Mouse (Mus musculus) embryo, embryonic 10 days (tissue): ENCODE measurements at regions not wholly inside any gene's neighbourhood (a gene's known extent, or its start where the extent isn't known, plus 50 kb on each side); places are given as distances from the start of the nearest gene placed in this dataset.

Experiments
- DNase-seq: peaks from one replicate; pipeline ENCODE4 v3.0.0-alpha.2; 2015; ENCODE audit warnings: low spot score

- no peak for DNase-seq
These were observed 674.2 kb downstream of the Rfpl4b start for GRCm38 (mm10) chr10:38147421-38147820.

GRCm38 (mm10) chr10:38139196-38139595, 682.4 kb downstream of the Rfpl4b start:
- DNase-seq: no peak

DNA sequence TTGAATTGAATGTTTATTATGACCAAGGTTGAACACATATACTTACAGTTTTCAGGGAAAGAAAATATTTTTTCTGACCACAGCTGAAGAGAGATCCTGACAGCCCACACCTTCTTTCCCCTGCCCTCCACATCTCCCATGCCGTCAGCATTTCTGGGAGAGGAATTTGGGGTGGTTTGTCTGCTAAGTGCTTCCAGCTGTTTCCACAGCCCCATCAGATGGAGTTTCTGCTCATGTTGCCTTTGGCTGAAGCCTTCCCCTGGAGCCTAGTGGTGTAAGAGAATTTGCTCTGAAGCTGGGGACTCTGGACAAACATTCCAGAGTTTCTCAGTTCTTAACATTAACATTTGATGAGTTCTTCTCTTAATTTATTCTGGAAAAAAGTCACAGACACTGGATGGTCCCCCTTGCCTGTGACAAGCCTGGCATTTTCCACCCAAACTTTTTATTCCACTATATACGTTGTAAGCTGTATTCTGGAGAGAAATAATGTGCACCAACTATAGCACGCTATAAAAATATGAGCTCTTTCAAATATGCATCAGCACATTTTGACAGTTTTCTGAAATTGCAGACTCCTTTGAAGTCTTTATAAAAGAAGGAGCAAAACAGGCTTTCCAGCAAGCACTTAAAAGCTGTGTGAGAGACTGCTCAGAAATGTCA, 699.5 kb downstream of the Rfpl4b start:
- DNase-seq: peak; percentile 75

DNA sequence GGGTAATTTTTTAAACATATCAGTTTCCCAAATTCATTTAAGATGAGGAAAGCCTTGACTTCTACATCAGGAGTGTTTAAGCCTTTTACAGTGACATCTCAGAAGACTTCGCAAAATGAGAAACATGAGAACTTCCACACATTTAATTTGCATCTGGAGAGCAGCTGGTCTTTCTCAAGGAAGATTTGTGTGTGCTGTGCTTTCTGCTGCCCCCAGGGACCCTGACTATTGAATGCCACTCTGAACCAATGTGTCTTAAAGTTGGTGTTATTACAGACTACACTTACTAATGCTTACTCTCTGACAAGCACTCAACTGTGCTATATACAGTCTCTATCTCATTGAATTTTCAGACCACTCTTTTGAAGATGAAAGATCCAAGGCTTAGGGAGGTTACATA, 703.0 kb downstream of the Rfpl4b start:
- DNase-seq: peak; percentile 65

GRCm38 (mm10) chr10:38116516-38116915, 705.1 kb downstream of the Rfpl4b start:
- DNase-seq: no peak

- DNase-seq: no peak
These were observed 707.4 kb downstream of the Rfpl4b start for GRCm38 (mm10) chr10:38114194-38114593.

- no peak for DNase-seq
These were observed 713.0 kb downstream of the Rfpl4b start for GRCm38 (mm10) chr10:38108591-38108990.

DNA sequence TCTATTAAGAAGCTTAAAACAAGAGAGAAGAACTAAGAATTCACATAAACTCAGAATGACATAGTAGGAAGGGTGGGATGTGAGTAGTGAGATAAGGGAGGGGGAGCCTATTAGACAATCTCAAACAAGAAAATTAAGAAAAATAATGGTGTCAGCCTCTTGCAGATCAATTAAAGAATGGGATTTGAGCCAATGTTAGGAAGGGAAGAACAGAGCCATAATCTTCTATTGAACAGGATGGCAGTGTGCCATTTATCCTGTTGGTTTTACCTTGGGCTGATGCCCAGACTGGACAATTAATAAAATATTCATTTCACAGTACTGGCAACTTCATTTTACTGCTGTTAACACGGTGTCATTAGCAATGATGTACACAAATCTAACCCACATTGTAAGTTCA, 718.0 kb downstream of the Rfpl4b start:
- DNase-seq: no peak

GRCm38 (mm10) chr10:38078521-38078920, 743.1 kb downstream of the Rfpl4b start:
- no peak for DNase-seq

DNA sequence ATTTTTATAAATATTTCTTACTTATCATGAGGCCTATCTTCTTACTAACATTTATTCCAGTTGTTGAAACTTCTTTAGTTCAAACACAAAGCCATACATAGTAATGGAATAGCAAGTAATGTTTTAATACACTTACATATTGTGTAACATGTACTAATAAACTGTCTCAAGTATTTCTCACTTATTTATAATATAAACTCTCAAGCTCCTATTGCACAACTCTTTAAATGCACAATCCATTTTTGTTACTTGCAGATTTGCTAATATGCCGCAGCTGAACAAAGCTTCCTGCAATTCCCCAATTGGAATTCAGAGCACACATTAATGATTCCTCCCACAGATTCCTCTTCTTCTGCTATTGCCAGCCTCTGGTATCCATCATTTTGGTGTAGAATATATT, 749.2 kb downstream of the Rfpl4b start:
- DNase-seq: no peak

- no peak for DNase-seq
These were observed 762.5 kb downstream of the Rfpl4b start for GRCm38 (mm10) chr10:38059050-38059449.

DNA sequence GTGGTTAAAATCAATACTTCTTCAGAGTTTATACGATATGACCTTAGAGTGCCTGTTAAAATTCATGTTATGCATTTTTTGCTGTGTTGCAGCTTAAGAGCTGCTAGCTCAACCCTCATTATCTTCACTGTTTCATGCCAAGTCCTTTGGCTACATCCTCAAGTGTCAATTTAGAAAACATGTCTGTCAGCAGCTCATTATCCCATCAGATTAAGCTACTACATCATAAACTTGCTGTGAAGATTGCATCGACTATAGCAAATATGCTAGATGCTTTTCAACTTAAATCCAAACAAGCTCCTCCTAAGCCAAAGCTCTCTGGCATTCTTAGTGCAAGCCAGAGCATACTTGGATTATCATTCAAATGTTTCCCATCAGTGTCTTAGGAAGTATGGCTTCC, 811.1 kb downstream of the Rfpl4b start:
- no peak for DNase-seq

DNA sequence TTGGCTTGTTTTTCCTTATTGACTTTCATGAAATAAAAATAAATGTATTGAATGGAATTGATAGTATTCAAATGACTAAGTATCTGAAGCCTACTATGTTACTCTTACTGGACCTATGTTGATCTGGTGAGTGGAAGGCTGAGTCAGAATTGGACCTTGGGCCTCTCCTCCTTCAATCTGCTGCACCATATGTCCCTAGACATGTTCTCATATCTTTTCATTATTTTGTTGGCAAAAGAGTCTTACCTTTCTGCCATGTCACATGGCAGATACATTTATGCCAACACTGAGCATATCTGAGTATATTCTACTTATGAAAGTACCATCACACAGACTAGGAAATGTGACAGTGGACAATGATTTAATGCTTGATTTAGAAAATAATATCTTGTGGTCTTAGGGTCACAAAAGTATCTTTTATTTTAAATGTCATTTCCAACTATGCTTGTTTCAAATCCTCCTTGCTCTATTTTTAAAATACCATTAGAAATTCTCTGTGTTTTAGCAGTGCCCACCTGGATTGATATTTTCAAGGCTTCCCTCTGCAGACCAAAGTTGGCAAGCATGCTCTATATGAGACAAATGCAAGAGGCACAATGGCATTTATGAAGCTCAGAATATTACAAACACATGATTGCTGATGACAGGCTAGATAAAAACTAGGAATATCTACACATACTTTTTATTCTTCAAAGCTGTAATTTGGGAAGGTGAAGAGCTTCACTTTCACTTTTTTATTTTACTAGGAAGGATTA, 825.7 kb downstream of the Rfpl4b start:
- DNase-seq: no peak

GRCm38 (mm10) chr10:37988297-37989263, 833.0 kb downstream of the Rfpl4b start:
- DNase-seq: peak; percentile 78

- no peak for DNase-seq
These were observed 840.3 kb upstream of the Marcks start for GRCm38 (mm10) chr10:37978899-37979539.

DNA sequence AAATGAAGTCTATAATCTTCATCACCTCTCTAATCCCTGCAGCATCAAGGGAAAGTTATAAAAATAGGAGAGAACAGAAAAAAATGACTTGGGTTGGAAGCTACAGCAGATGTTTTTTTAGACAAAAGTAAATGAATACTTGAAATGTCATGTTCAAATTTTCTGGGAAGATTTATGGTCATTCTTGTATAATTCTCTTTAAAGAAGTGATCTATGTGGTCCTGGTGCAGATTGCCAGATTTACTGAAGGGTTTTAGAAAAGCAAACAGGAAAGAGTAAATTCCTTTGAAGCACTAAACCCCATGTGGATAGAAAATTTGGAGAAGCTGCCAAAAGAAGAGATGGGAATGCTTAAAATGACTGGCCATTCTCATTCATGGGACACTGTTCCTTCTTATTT, 821.3 kb upstream of the Marcks start:
- DNase-seq: no peak

- no peak for DNase-seq
These were observed 776.1 kb upstream of the Marcks start for GRCm38 (mm10) chr10:37914780-37915179.

GRCm38 (mm10) chr10:37911669-37912068, 772.9 kb upstream of the Marcks start:
- DNase-seq: no peak

GRCm38 (mm10) chr10:37908276-37908675, 769.6 kb upstream of the Marcks start:
- no peak for DNase-seq

- peak; percentile 37 for DNase-seq
These were observed 769.0 kb upstream of the Marcks start for GRCm38 (mm10) chr10:37907731-37908130.

DNA sequence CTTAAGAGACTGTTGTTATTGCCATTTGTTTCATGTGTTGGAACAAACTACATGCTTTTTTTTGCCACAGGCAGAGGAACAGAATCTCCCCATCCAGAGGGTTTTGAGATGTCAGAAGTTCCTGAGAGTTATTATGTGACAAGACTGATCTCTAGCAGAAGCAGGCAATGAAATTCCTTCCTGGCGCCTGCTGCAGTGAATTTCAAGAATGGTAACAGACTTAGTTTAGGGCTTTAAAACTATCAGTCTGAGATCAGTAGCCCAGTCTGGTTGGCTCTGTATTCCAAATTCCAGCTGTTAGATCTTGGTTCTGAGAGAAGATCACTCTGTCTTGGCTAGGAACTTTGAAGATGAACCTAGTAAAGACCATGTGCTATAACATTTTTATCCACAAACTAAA, 749.2 kb upstream of the Marcks start:
- DNase-seq: no peak

DNA sequence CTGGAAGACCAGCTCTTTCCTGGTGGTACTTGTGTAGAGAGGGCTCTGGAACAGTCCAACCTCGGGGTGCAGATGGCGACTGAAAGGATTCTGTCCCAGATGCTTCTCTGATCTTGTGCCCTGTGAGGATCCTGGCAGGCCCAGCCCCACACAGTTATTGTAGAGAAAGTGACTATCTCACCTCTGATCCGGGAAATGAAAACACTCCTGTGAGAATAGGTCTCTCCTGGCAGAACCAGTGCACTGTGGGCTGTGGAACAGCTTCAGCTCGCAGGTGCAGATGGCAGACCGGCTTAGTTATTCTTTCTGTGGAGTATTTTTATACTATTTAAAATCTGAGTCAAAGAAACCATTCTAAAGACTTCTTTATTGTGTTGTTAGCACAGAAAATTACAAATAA, 742.1 kb upstream of the Marcks start:
- no peak for DNase-seq
